Mouse (Mus musculus): ENCODE results near the gene Grip1. TPM values are rescaled to one million over a fixed set of nuclear protein-coding genes. Genes with fewer than 3 reads are reported as not detected.

The Grip1 gene
- total and polyA plus RNA-seq, 2 experiments, result under 0.01 to 0.02 TPM

- H3K4me1 ChIP-seq (ENCODE audit: control insufficient read depth, insufficient read depth, low read length), result no peaks in the 10 kb centered on the region
- no peaks in the 10 kb centered on the region for H3K79me2 ChIP-seq (ENCODE audit: control insufficient read depth, insufficient read depth, low read length)
- H3K4me3 ChIP-seq (ENCODE audit: insufficient read depth, low read depth, low read length), result no peak overlapping the region
- H3K27me3 ChIP-seq (ENCODE audit: control insufficient read depth, insufficient read depth, low read length), result no peaks in the 10 kb centered on the region
- no peak overlapping the region for H3K27ac ChIP-seq (replicated peaks; ENCODE audit: insufficient read depth, low read depth, low read length)
- no peak overlapping the region for H3K9ac ChIP-seq (ENCODE audit: low read depth, low read length)
- TF ChIP-seq POLR2A (IDR thresholded peaks at IDR 0.05; ENCODE audit: extremely low read depth, insufficient read depth, low read length), result no peak
- no peak for TF ChIP-seq CTCF (IDR thresholded peaks at IDR 0.05; ENCODE audit: low read depth, low read length)
- DNase-seq (ENCODE audit: extremely low read depth, low read depth, low spot score), result no peak
- 74% methylated on average over 12 of the region's 12 CpGs for WGBS
- no peaks in the 10 kb centered on the region for H3K36me3 ChIP-seq (ENCODE audit: control insufficient read depth, insufficient read depth, low read length)
Observed at GRCm38 (mm10) chr10:119641011-119641410, 187.4 kb downstream of the Grip1 start.

DNA sequence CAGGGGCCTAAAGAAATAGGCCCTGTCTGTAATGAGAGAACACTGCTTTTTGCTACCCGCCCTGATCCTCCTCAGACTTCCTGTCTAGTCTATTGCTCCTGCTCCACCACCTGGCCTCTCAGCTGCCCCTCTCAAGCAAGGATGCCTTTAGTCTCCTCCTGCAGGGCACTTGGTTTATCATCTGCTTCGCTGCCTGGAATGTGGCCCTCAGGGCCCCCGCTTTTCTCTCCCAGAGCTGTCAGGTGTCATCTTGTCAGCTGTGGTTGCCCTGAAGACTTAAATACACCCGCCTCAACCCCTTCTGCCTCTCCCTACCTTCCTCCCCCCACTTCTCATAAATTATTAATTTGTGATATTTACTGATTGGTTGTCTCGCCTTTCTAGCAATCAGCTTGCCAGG is 190.7 kb downstream of the Grip1 start:
- no peaks in the 10 kb centered on the region for H3K79me2 ChIP-seq (ENCODE audit: control insufficient read depth, insufficient read depth, low read length)
- no peak for TF ChIP-seq CTCF (IDR thresholded peaks at IDR 0.05; ENCODE audit: low read depth, low read length)
- no peak for TF ChIP-seq POLR2A (IDR thresholded peaks at IDR 0.05; ENCODE audit: extremely low read depth, insufficient read depth, low read length)
- no peaks in the 10 kb centered on the region for H3K36me3 ChIP-seq (ENCODE audit: control insufficient read depth, insufficient read depth, low read length)
- WGBS, result 84% methylated on average over 5 of the region's 5 CpGs
- no peaks in the 10 kb centered on the region for H3K27me3 ChIP-seq (ENCODE audit: control insufficient read depth, insufficient read depth, low read length)
- H3K4me1 ChIP-seq (ENCODE audit: control insufficient read depth, insufficient read depth, low read length), result no peaks in the 10 kb centered on the region
- H3K27ac ChIP-seq (replicated peaks; ENCODE audit: insufficient read depth, low read depth, low read length), result no peak overlapping the region
- H3K4me3 ChIP-seq (ENCODE audit: insufficient read depth, low read depth, low read length), result no peak overlapping the region
- DNase-seq (ENCODE audit: extremely low read depth, low read depth, low spot score), result no peak
- H3K9ac ChIP-seq (ENCODE audit: low read depth, low read length), result no peak overlapping the region

DNA sequence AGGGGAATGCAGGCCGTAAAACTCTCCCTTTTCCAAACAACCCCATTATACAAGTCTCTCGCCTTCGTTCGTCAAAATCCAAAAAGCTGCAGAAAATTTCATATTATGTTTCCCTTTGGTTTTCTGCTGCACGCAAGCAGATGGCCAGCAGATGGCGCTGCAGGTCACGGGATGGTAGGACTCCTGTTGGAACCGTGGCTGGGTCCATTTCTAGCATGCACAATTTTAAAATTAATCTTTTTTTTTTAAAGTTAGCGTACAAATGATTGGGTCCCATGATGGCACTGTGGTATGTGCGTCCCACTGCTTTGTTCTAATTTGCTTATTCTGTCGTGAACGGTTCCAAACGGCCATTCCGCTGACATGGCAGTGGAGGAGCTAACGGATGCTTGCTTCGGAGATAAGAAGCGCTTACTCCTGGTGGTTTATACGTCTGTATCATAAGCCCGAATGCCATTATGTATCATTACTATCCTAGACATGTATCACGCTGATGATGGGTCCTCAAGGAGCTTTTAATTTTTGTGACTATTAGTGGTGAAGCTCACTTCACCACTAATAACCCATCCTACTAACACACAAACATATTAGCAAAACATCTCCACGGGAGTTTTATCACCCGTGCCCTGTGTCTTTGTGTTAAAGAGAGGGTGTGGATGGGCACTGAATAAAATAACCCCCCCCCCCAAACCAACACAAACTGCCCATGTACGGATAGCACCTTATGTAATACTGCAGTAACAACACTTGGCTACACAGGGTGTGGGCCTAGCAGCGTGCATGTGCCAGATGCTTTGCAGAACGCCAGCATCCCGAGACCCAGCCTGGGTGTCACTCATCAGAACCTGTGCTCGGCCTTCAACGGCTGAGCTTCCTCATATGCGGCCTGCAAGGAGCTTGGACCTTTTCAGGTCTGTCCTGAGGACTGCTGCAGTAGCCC is 193.1 kb downstream of the Grip1 start:
- Histone ChIP-seq H3K4me3 (ENCODE audit: insufficient read depth, low read depth, low read length) (no peak overlapping the region), H3K79me2 (ENCODE audit: control insufficient read depth, insufficient read depth, low read length) (no peaks in the 10 kb centered on the region), H3K9ac (ENCODE audit: low read depth, low read length) (no peak overlapping the region), H3K36me3 (ENCODE audit: control insufficient read depth, insufficient read depth, low read length) (no peaks in the 10 kb centered on the region), H3K4me1 (ENCODE audit: control insufficient read depth, insufficient read depth, low read length) (no peaks in the 10 kb centered on the region), H3K27ac (replicated peaks; ENCODE audit: insufficient read depth, low read depth, low read length) (no peak overlapping the region), H3K27me3 (ENCODE audit: control insufficient read depth, insufficient read depth, low read length) (no peaks in the 10 kb centered on the region)
- WGBS, result 65% methylated on average over 29 of the region's 29 CpGs
- peak; percentile 3 for DNase-seq (ENCODE audit: extremely low read depth, low read depth, low spot score)
- TF ChIP-seq CTCF (IDR thresholded peaks at IDR 0.05; ENCODE audit: low read depth, low read length) (peak; percentile 89), POLR2A (IDR thresholded peaks at IDR 0.05; ENCODE audit: extremely low read depth, insufficient read depth, low read length) (no peak)

- WGBS, result 78% methylated on average over 7 of the region's 7 CpGs
- Histone ChIP-seq H3K27ac (replicated peaks; ENCODE audit: insufficient read depth, low read depth, low read length) (no peak overlapping the region), H3K4me3 (ENCODE audit: insufficient read depth, low read depth, low read length) (no peak overlapping the region), H3K9ac (ENCODE audit: low read depth, low read length) (no peak overlapping the region), H3K36me3 (ENCODE audit: control insufficient read depth, insufficient read depth, low read length) (no peaks in the 10 kb centered on the region), H3K4me1 (ENCODE audit: control insufficient read depth, insufficient read depth, low read length) (no peaks in the 10 kb centered on the region), H3K27me3 (ENCODE audit: control insufficient read depth, insufficient read depth, low read length) (no peaks in the 10 kb centered on the region; the same call in 1 of the 2 replicates), H3K79me2 (ENCODE audit: control insufficient read depth, insufficient read depth, low read length) (no peaks in the 10 kb centered on the region)
- TF ChIP-seq POLR2A (IDR thresholded peaks at IDR 0.05; ENCODE audit: extremely low read depth, insufficient read depth, low read length) (no peak), CTCF (IDR thresholded peaks at IDR 0.05; ENCODE audit: low read depth, low read length) (no peak)
- DNase-seq (ENCODE audit: extremely low read depth, low read depth, low spot score), result no peak
Observed at GRCm38 (mm10) chr10:119660677-119661353, 207.2 kb downstream of the Grip1 start.

GRCm38 (mm10) chr10:119663586-119663985 is 210.0 kb downstream of the Grip1 start:
- Histone ChIP-seq H3K9ac (ENCODE audit: low read depth, low read length) (no peak overlapping the region), H3K4me1 (ENCODE audit: control insufficient read depth, insufficient read depth, low read length) (no peaks in the 10 kb centered on the region), H3K79me2 (ENCODE audit: control insufficient read depth, insufficient read depth, low read length) (no peaks in the 10 kb centered on the region), H3K27me3 (ENCODE audit: control insufficient read depth, insufficient read depth, low read length) (no peaks in the 10 kb centered on the region), H3K27ac (replicated peaks; ENCODE audit: insufficient read depth, low read depth, low read length) (no peak overlapping the region), H3K4me3 (ENCODE audit: insufficient read depth, low read depth, low read length) (no peak overlapping the region), H3K36me3 (ENCODE audit: control insufficient read depth, insufficient read depth, low read length) (no peaks in the 10 kb centered on the region)
- WGBS, result 85% methylated on average over 9 of the region's 9 CpGs
- TF ChIP-seq POLR2A (IDR thresholded peaks at IDR 0.05; ENCODE audit: extremely low read depth, insufficient read depth, low read length), result no peak
- no peak for TF ChIP-seq CTCF (IDR thresholded peaks at IDR 0.05; ENCODE audit: low read depth, low read length)
- no peak for DNase-seq (ENCODE audit: extremely low read depth, low read depth, low spot score)

Data from liver, adult 2 months (tissue).